Mouse (Mus musculus) hindbrain, embryonic 15.5 days (tissue): ENCODE data around the gene Cpa3. TPM values are rescaled to one million over a fixed set of nuclear protein-coding genes. Genes with fewer than 3 reads are reported as not detected.

Source experiments
- ATAC-seq: fragments of 200-750 bp; cut with Nextera tagmentation; 2 replicates; pipeline ENCODE4 v1.8.0; 2017; ENCODE audit warnings: low read depth, moderate number of reproducible peaks, moderate TSS enrichment; ENCODE audit not compliant: low FRiP score
- H3K27ac ChIP-seq: fragments of 300-500 bp; sonication (generic); replicated peaks from 2 replicates; pipeline ENCODE4 v1.5.1; 2015; ENCODE audit warnings: mild to moderate bottlenecking, inconsistent platforms
- H3K27me3 ChIP-seq: fragments of 300-500 bp; sonication (generic); 2 replicates; pipeline ENCODE4 v1.6.1; 2015; ENCODE audit warnings: control low read depth, inconsistent platforms
- H3K36me3 ChIP-seq: fragments of 300-500 bp; sonication (generic); 2 replicates; pipeline ENCODE4 v1.6.1; 2015; ENCODE audit warnings: control low read depth, inconsistent platforms
- H3K4me1 ChIP-seq: fragments of 300-500 bp; sonication (generic); replicated peaks from 2 replicates; pipeline ENCODE4 v1.6.1; 2015; ENCODE audit warnings: control low read depth, inconsistent platforms
- H3K4me2 ChIP-seq: fragments of 300-500 bp; sonication (generic); 2 replicates; pipeline ENCODE4 v1.6.1; 2015; ENCODE audit warnings: moderate library complexity, mild to moderate bottlenecking, inconsistent platforms
- H3K4me3 ChIP-seq: fragments of 300-500 bp; sonication (generic); 2 replicates; pipeline ENCODE4 v1.5.1; 2015; ENCODE audit warnings: mild to moderate bottlenecking, inconsistent platforms
- H3K9ac ChIP-seq: fragments of 300-500 bp; sonication (generic); 2 replicates; pipeline ENCODE4 v1.6.1; 2015; ENCODE audit warnings: inconsistent platforms
- H3K9me3 ChIP-seq: fragments of 300-500 bp; sonication (generic); 2 replicates; pipeline ENCODE4 v1.6.1; 2016; ENCODE audit warnings: control low read depth, inconsistent platforms
- WGBS: fragments of 180-500 bp; shearing (Covaris S2); methylation state at CpG from one replicate; pipeline ENCODE4 v1.1.7; 2015; 5-methylcytosine and 5-hydroxymethylcytosine counted together
- microRNA-seq: library from miRNA; unstranded; fragments of <30 nt; microRNA quantifications from one replicate; pipeline ENCODE4, GENCODE M21; 2016
- polyA plus RNA-seq: library from polyadenylated mRNA; unstranded; fragments of >200 nt; fragmentation: Nextera tagmentation; extraction: Ambion mirVana; gene quantifications from 2 replicates; pipeline ENCODE4 v1.2.1, GENCODE M21; 2015

The Cpa3 gene
- polyA plus RNA-seq, 1 experiment from 2014 or later: 0.23 TPM

GRCm38 (mm10) chr3:20222136-20222535, 19.8 kb downstream of the Cpa3 start:
- H3K9ac ChIP-seq: no peak overlapping the region
- no peaks in the 10 kb centered on the region for H3K27me3 ChIP-seq
- no peaks in the 10 kb centered on the region for H3K36me3 ChIP-seq
- no peaks in the 10 kb centered on the region for H3K4me1 ChIP-seq
- no peak for ATAC-seq
- H3K9me3 ChIP-seq: no peaks in the 10 kb centered on the region
- no peak overlapping the region for H3K27ac ChIP-seq
- H3K4me2 ChIP-seq: no peak overlapping the region
- 91% methylated on average over 3 of the region's 3 CpGs for WGBS
- no peak overlapping the region for H3K4me3 ChIP-seq

- Histone ChIP-seq H3K9me3 (no peaks in the 10 kb centered on the region), H3K4me1 (no peaks in the 10 kb centered on the region), H3K4me2 (no peak overlapping the region), H3K36me3 (no peaks in the 10 kb centered on the region), H3K4me3 (no peak overlapping the region), H3K9ac (no peak overlapping the region), H3K27me3 (no peaks in the 10 kb centered on the region), H3K27ac (no peak overlapping the region)
- ATAC-seq: no peak
- 26% methylated on average over 6 of the region's 6 CpGs for WGBS
These were observed 43.1 kb downstream of the Cpa3 start for GRCm38 (mm10) chr3:20198869-20199268.

- 88% methylated on average over 10 of the region's 10 CpGs for WGBS
- Histone ChIP-seq H3K36me3 (no peaks in the 10 kb centered on the region), H3K9ac (no peak overlapping the region), H3K27me3 (no peaks in the 10 kb centered on the region), H3K4me2 (no peak overlapping the region), H3K9me3 (no peaks in the 10 kb centered on the region), H3K4me1 (no peaks in the 10 kb centered on the region), H3K27ac (no peak overlapping the region), H3K4me3 (no peak overlapping the region)
- no peak for ATAC-seq
These were observed 44.1 kb downstream of the Cpa3 start for GRCm38 (mm10) chr3:20197878-20198277.

GRCm38 (mm10) chr3:20188976-20189675, 52.9 kb downstream of the Cpa3 start:
- Histone ChIP-seq H3K4me1 (no peaks in the 10 kb centered on the region), H3K27ac (no peak overlapping the region), H3K9me3 (no peaks in the 10 kb centered on the region), H3K4me2 (no peak overlapping the region), H3K36me3 (no peaks in the 10 kb centered on the region), H3K4me3 (no peak overlapping the region), H3K9ac (no peak overlapping the region), H3K27me3 (no peaks in the 10 kb centered on the region)
- ATAC-seq: no peak
- 80% methylated on average over 5 of the region's 5 CpGs for WGBS

GRCm38 (mm10) chr3:20172394-20172793, 69.6 kb downstream of the Cpa3 start:
- H3K9me3 ChIP-seq: no peaks in the 10 kb centered on the region
- H3K27ac ChIP-seq: no peak overlapping the region
- no peak overlapping the region for H3K4me3 ChIP-seq
- H3K4me1 ChIP-seq: no peaks in the 10 kb centered on the region
- no peaks in the 10 kb centered on the region for H3K27me3 ChIP-seq
- WGBS: 92% methylated on average over 6 of the region's 6 CpGs
- no peak overlapping the region for H3K9ac ChIP-seq
- H3K4me2 ChIP-seq: no peak overlapping the region
- no peaks in the 10 kb centered on the region for H3K36me3 ChIP-seq
- no peak for ATAC-seq

GRCm38 (mm10) chr3:20167487-20167886, 74.5 kb downstream of the Cpa3 start:
- ATAC-seq: no peak
- no peak overlapping the region for H3K9ac ChIP-seq
- no peak overlapping the region for H3K4me2 ChIP-seq
- 76% methylated on average over 1 of the region's 1 CpGs for WGBS
- H3K4me3 ChIP-seq: no peak overlapping the region
- H3K27ac ChIP-seq: no peak overlapping the region
- no peaks in the 10 kb centered on the region for H3K27me3 ChIP-seq
- no peaks in the 10 kb centered on the region for H3K4me1 ChIP-seq
- no peaks in the 10 kb centered on the region for H3K9me3 ChIP-seq
- no peaks in the 10 kb centered on the region for H3K36me3 ChIP-seq

Small RNA genes within 50 kb of the gene (microRNA-seq; reads per million reads assigned to microRNA genes)
- not detected for gene Mir7007

Other genes starting within 250 kb of the Cpa3 start
- gene Hps3, start 206.9 kb downstream of the Cpa3 start, polyA plus RNA-seq: 12.9 and 13.7 TPM in 2 replicates
- gene Hltf, start 184.4 kb downstream of the Cpa3 start, polyA plus RNA-seq: 12.5 and 15.3 TPM in 2 replicates
- gene Gyg, start 86.9 kb downstream of the Cpa3 start, polyA plus RNA-seq: 70.3 TPM in 2 replicates
- gene Cpb1, start 33.6 kb upstream of the Cpa3 start, polyA plus RNA-seq: 0.21 and 0.31 TPM in 2 replicates
- gene Agtr1b, start 125.0 kb upstream of the Cpa3 start, polyA plus RNA-seq: 0.33 and 0.38 TPM in 2 replicates